Mouse (Mus musculus): ENCODE results near the gene Reps1.
"Not testable (repeated sequence)": the region's sequence is repeated elsewhere in the genome, so short reads cannot be mapped to it uniquely, and the experiment has no call there.

Gene Reps1

DNA sequence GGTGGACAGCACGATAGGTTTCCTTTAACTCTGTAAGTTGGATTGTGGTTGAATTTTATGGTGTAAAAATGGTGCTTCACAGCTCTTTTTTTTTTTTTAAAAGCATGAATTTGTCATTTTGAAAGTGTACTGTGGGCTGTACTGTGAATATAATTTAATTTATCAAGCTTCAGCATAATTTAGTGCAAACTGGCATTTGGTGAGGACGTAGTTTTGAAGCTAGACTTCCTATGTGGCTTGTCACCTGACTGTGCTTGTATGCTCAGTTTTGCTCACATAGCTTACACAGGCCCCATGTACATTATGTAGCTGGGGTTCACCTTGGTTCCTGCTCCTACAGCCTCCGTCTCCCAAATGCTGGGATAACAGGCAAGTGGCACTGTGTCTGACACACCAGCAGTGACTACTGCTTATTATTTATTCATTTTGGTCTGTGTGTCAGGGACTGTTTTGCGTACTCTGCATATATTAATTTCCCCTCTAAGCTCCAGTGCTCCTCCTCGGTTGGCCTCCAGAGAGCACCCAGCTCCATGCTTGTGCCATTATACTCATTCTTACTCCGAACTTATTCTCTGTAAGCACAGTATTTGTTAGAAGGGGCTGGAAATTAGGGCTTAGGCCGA, 9.1 kb downstream of the Reps1 start:
- DNase-seq (ENCODE audit: low spot score in 2 of 2), result no peak

GRCm38 (mm10) chr10:18066031-18066439, 10.4 kb downstream of the Reps1 start:
- DNase-seq (ENCODE audit: low spot score in 2 of 2), result no peak

GRCm38 (mm10) chr10:18067761-18068446, 12.2 kb downstream of the Reps1 start:
- DNase-seq (ENCODE audit: low spot score in 2 of 2), result no peak

- no peak for DNase-seq (ENCODE audit: low spot score in 2 of 2)
These were observed 13.2 kb downstream of the Reps1 start for GRCm38 (mm10) chr10:18068880-18069279.

GRCm38 (mm10) chr10:18069576-18069975, 13.9 kb downstream of the Reps1 start:
- no peak for DNase-seq (ENCODE audit: low spot score in 2 of 2)

- peak; percentile 70 to 76 for DNase-seq (ENCODE audit: low spot score in 2 of 2)
These were observed 14.5 kb downstream of the Reps1 start for GRCm38 (mm10) chr10:18070144-18070543.

DNA sequence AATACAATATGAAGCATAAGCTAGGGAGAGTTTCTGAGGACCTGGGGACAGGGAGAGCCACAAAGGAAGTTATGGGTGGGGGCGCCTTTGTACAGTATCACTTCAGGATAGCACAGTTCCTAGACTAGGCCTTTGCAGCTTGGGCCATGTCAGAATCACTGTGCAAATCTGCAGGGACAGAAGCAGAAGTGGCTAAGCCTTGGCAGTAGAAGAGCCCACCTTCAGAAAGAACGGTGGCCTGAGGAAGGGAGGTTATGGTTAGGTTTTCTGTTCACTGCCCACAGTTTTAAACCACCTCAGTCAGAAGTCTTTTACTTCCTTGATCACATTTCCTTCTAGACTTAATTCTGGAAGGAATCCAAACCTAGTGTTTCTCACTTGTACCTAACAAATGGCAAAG, 15.0 kb downstream of the Reps1 start:
- DNase-seq (ENCODE audit: low spot score in 2 of 2), result no peak

GRCm38 (mm10) chr10:18072871-18073270, 17.2 kb downstream of the Reps1 start:
- no peak for DNase-seq (ENCODE audit: low spot score in 2 of 2)

DNA sequence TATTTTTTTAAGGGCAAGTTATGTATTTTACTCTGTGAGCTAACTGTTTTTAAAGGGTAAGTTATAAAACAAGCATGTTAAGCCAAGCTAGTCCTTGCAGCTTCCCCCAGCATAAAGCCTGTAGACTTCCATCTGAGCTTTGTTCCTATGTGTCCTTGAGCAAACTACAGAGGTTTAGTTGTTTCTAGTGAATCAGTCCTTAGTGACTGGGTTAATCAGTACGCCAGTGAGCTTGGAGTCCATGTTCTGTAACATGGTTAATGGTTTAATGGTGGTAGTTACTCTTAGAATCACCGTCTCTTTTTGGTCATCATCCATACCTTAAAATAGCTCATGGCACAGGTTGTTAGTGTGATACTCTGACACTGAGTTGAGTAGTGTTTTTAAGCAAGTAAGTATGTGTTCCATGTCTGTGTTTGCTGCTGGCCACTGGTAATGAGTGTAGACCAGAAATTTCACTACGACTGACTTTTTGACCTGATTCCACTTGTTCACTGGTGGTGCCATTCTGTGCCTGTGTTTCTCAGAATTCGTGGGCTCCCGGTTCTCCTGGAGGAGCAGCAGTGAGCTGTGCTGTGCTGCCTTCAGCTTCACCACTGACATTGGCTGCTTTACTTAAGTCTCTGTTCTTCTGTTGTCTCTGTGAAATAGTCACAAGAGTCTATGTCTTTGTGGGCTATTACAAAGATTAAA, 18.9 kb downstream of the Reps1 start:
- no peak for DNase-seq (ENCODE audit: low spot score in 2 of 2)

DNA sequence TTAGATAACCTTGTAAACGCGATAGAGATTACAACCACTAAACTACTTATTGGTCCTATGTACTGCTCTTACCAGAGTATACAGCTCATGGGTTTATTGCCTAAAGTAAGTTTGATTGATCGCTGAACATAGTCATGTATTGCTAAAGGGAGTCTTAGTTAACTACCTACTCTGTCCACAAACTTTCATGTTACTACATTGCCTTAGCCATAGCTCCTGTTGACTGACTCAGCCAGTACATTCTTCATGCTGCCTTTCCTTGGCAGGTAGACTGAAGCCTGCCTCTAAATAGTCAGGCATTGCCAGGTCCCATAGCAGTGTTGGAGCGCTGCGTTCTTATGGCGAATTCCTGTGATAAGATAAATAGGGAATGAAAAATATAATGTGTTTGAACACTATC, 20.2 kb downstream of the Reps1 start:
- DNase-seq (ENCODE audit: low spot score in 2 of 2), result no peak

GRCm38 (mm10) chr10:18081536-18081935, 25.9 kb downstream of the Reps1 start:
- DNase-seq (ENCODE audit: low spot score in 2 of 2), result no peak

DNA sequence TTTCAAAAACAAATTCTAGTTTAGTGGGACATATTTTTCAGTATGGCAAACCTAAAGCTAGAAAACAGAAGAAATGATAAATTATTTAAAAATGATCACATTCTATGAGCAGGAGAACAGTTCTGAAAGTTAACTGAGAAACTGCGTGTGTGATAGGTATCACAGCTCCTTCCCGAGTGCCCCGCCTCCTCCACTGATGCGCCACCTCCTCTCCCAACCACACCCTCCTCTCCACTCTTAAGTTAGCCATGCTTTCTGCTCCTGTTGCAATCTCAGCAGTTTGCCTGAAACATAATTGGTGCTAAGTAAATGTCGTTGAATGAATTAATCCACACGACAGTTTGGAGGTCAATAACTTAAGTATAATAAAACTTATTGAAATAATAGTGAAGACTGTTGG, 27.1 kb downstream of the Reps1 start:
- DNase-seq (ENCODE audit: low spot score in 2 of 2), result no peak

DNA sequence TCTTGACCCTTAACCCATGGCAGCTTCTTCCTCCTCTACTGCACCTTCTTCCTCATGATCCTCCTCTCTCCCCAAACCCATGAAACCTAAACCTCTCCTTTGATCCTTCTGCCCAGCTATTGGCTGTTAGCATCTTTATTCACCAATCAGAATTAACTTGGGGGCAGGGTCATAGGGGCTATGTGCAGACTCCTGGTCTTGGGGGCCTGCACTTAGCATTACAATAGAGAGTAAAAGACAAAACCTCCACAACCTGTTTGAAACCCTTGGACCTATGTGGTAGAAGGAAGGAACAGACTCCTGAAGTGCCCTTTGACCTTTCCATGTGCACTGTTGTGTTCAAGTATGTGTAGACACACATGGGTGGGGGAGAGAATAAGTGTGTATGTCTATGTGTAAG, 35.0 kb downstream of the Reps1 start:
- DNase-seq (ENCODE audit: low spot score in 2 of 2), result no peak

DNA sequence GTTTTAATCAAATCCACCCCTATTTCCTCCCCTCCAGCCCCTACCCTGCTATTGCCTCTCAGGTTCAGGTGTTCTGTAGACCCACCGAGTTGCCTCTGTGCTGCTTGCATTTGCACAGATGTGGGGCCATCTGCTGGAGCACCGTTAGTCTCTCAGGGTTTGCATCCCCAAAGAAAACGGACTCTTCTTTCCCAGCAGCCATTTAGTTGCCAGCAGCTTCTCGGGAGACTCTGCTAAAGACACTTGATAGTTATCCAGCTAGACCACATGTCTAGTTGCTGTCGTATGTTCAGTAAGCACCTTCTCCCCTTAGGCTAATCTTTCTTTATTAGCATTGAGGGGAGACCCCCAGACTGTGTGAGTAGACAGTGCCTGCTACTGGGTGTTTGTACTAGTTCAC, 46.5 kb downstream of the Reps1 start:
- DNase-seq (ENCODE audit: low spot score in 2 of 2), result no peak

DNA sequence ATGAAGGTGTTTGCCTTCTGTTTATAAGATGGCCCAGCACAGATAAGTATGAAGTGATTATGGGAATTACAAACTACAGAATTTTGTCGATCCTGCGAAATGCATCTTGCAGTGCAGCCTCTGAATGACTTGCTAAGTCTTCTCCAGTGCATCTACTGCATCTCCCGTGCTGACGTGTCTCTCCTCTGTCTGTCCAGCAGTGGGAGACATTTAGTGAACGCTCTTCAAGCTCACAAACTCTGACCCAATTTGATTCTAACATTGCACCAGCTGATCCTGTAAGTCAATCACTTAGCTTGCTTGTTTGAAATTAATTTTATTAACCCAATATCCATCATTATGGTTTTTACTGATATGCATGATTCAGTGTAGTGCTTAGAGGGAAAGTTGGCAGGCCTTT, 51.8 kb downstream of the Reps1 start:
- DNase-seq (ENCODE audit: low spot score in 2 of 2), result no peak

- no peak for DNase-seq (ENCODE audit: low spot score in 2 of 2)
These were observed 55.3 kb downstream of the Reps1 start for GRCm38 (mm10) chr10:18110940-18111339.

DNA sequence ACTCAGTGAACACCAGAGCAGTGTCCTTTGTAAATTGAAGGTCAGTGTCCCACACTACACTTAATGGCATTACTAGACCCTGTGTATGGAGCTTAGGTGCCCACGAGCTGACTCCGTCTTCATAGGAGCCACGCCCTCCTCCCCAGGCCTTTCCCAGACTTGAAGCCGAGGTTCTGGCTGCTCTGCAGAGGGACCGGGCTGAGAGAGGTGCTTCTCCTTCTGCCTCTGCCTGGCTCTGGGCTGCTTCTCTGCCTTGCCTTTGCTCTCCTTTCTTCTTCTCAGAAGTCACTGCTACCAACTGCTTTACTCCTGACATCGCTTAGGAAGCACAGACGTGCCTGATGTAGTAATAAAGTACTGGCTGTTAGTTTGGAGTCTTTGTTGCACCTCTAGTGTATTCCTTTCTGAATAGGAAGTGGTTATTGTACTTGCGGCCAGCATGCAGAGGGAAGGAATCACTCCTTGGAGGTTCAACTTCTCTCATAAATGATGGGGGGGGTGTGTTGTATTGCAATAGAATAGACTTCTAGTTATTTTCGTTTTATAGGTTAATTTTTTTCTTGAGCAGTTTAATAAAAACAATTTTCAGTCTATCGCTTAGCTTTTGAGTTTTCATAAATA, 57.9 kb downstream of the Reps1 start:
- no peak for DNase-seq (ENCODE audit: low spot score in 2 of 2)

DNA sequence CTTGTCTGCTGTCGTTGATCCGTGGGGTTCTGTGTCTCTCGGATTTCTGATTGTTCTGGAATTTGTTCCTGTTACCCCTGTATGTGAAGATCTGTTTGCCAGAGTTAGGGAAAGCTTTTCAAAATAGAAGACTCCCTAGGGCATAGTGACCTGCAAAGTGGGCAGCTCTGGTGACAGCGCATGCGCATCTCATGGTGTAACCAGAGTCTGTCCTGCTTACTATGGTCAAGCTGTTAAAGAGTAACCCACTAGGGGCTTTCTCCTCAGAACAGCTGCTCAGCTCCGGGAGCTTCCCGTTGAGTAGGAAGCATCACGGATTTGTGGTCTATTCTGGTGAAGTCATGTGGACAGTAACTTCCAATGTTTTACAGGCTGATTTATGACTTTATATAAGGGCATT, 62.7 kb downstream of the Reps1 start:
- no peak for DNase-seq (ENCODE audit: low spot score in 2 of 2)

DNA sequence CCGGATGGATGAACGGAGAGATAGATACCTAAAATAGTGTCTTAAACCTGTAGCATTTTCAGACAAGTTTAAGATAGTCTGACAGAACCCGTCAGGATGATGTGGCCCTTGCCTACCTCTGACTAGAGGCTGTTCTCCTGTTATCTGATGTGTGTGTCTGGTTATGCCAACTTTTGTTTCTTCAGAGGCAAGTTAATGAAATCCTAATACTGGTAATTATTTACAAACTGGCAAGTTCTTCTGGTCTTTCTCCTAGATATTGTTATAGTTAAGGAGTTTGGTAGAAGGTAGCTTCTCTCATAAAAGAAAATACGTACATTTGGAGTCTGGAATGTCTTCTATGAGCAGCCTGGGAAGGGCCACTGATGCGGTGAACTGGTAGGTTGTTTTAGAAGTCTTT, 74.6 kb downstream of the Reps1 start:
- no peak for DNase-seq (ENCODE audit: low spot score in 2 of 2)

DNA sequence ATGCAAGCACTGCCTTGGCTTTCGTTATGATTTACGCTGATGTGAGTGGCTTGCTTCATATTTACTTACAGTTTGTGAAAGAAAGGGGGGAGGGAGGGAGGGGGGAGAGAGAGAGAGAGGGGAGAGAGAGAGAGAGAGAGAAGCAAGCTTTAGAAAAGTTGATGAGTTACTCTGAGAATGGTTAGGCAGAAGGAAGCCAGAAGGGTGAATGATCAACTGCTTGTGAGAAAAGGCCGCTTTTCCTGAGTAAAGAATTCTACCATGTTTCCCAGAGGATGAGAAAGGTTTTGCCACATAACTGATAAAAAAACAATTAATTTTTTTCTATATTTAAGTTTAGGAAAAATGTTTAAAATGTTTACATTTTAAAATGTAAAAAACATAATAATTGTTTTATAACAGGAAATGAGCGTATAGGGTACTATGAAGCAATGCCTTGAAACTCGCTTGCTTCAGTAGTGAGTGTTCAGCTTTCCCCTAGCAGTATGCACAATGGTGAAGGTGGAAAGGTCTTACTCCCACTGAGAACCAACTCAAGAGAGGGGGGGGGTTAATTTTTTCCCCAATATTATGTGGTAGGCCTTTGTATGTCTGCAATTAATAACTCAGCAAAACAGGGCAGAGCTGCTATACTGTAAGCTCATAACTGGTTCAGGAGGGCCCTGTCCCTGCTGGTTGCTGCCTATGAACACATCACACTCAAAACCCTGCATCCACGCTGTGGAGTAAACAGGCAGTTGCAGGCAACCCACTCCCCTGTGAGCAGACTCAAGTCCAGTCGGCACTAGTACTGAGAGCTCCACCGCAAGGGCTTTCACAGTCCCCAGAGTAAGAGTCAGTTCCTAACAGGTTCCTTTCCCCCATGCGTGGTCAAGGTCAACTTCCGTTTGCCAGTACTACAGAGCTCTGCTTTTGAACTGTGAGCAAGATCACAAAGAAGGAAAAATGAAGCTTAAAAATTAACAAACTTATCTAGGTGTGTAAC, 76.3 kb downstream of the Reps1 start:
- no peak for DNase-seq (ENCODE audit: low spot score in 2 of 2)

GRCm38 (mm10) chr10:18138853-18139503, 83.3 kb downstream of the Reps1 start:
- DNase-seq (ENCODE audit: low spot score in 2 of 2), result not testable (repeated sequence)

All from frontal cortex, postnatal 36 days (tissue).